Mouse (Mus musculus) urinary bladder, adult 18-20 months (tissue): ENCODE measurements around the gene Fam71e2.

Experiments
- DNase-seq, 2 experiments: peaks; one replicate each; pipeline ENCODE4 v3.0.0; 2022; ENCODE audit warnings: low spot score in 2 of 2, mixed read lengths in 2 of 2

Gene Fam71e2

DNA sequence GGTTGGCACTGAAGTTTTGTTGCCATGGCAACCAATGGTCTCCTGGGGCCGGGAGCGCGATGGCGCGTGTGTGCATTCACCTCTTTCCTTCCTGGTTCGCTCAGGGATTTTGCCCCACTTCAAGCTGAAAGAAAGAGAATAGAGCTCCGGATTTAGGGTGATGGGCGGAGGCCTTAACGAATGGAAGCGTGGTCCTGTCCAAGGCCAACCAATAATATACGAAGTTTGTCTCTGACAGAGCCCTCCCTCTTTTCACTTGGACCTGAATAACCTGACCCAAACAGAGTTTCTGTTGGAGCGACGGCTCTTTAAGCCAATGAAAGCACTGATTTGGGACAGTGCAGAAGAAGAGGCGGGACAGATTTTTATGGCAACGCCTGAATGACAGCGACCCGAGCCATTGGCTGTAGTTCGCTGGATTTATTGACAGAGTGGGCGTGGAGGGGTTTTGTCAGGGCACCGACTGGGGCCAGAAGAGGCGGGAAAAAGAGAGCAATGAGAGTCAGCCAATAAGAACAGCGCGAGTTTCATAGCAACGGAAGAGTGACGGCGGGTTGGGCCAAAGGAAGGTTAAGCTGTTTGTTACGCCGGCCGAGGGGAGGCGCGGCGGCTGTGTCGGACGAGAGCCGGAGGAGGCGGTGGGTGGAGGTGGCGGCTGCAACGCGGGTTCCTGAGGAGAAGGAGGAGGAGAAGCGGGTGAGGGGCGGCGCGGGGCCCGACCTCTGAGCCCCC, 31.4 kb downstream of the Fam71e2 start, which contains the start of gene Kmt5c:
Gene Kmt5c, plus strand, starts transcription at position 572 of the 732 bp plus-strand sequence.
- peak; percentile 86 to 98 for DNase-seq

- no peak for DNase-seq
Measured at GRCm38 (mm10) chr7:4739041-4739543, 32.0 kb downstream of the Fam71e2 start.

DNA sequence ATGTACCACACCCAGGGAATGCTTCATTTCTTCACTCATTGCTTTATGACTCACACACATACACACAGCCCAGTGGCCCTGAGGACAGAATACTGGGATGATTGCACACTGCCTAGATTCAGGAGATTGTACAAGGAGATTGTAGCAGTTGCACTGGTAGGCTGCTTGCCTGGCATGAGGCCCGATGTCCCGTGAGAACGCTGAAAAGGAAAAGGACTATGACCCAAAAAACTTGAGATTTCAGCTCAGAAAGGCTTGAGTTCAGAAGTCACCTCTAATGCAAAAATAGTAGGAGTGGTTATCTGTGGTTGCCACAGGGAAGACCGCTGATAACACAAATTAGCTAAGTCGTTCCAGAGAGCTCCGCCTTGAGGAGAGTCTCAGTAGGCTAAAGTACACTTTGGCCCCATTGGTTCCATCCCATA, 38.1 kb downstream of the Fam71e2 start:
- no peak for DNase-seq

DNA sequence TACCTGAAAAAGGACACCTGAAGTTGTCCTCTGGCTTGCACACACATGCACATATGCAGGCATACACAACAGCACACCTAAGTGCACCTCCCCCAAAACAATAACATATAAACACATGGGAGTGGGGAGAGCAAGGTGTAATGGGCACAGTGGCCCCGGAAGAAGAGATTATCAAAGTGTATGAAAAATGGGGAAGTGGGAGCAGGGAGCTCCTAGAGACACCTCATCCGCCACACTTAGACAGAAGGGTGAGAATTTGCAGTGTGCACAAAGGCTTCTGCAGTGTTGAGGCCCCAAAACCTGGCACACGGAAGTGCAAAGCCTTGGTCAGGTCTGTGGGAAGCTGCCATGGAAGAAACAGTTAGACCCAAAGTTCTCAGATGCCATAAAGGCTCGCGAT, 40.0 kb downstream of the Fam71e2 start:
- DNase-seq: no peak

GRCm38 (mm10) chr7:4725169-4725568, 45.9 kb downstream of the Fam71e2 start, which contains the start of gene Tmem150b:
Tmem150b (minus strand) TSS chr7:4725249.
- DNase-seq: no peak

- DNase-seq: no peak
Measured at GRCm38 (mm10) chr7:4724359-4724758, 46.7 kb downstream of the Fam71e2 start.

- peak in 1 of 2 experiments; percentile 18 for DNase-seq
Measured at GRCm38 (mm10) chr7:4723508-4723907, 47.6 kb downstream of the Fam71e2 start.

DNA sequence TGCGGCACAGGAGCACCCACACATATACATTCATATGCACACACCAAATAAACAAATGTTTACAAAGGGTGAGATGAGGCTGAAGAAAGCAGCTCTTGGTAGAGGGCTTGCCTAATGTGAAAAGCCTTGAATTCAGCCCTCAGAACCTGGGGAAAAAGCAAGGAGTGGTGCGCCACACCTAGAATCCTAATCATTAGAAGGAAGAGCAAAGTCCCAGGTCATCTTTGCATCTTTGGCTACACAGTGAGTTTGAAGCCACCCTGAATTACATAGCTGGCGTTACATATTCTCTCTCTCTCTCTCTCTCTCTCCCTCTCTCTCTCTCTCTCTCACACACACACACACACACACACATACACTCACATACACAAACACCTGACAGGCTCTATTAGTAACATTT, 51.8 kb downstream of the Fam71e2 start:
- no peak for DNase-seq

GRCm38 (mm10) chr7:4716955-4717354, 54.1 kb downstream of the Fam71e2 start:
- DNase-seq: no peak

GRCm38 (mm10) chr7:4712594-4712993, 58.5 kb downstream of the Fam71e2 start:
- no peak for DNase-seq

- no peak for DNase-seq
Measured at GRCm38 (mm10) chr7:4705098-4705497, 66.0 kb downstream of the Fam71e2 start.
